Mouse (Mus musculus): Measurements from ENCODE around the gene Pcsk7.

DNA sequence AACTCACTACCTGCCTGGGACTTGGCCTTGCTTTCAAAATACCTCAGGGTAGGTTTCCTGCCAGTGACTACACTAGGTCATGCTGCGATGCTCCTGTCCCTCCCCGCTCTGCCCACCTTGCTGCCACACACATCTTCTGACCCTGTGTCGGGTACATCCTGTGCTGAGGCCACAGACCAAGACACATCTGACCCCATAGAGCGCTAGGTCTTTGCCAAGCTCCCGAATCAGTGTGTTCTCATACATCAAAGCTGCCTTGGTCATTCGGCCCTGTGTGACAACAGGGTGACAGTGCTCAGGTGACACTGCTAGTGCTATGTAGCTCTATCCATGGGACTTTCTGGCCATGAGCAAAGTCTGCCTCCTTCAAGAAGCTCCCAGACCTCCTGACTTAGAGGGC is 33.5 kb downstream of the Pcsk7 start:
- TF ChIP-seq POLR2A (IDR thresholded peaks at IDR 0.05; ENCODE audit: borderline replicate concordance, extremely low read depth, insufficient read depth, insufficient read length, poor library complexity, severe bottlenecking) (no peak), CTCF (IDR thresholded peaks at IDR 0.05; ENCODE audit: borderline replicate concordance, extremely low read depth, insufficient read depth, insufficient read length) (no peak)

All from brain, embryonic 14.5 days (tissue).